Mouse (Mus musculus) embryonic facial prominence, embryonic 13.5 days (tissue): ENCODE measurements at regions not wholly inside any gene's neighbourhood (a gene's known extent, or its start where the extent isn't known, plus 50 kb on each side); places are given as distances from the start of the nearest gene placed in this dataset.

Source experiments
- ATAC-seq: fragments of 200-750 bp; cut with Nextera tagmentation; 2 replicates; pipeline ENCODE4 v1.8.0; 2017; ENCODE audit warnings: low read depth; ENCODE audit not compliant: insufficient number of reproducible peaks, insufficient read depth, low FRiP score, low TSS enrichment
- H3K27ac ChIP-seq: fragments of 300-500 bp; sonication (generic); 2 replicates; pipeline ENCODE4 v1.5.1; 2015; ENCODE audit warnings: moderate library complexity, mild to moderate bottlenecking, inconsistent platforms
- H3K27me3 ChIP-seq: fragments of 300-500 bp; sonication (generic); 2 replicates; pipeline ENCODE4 v1.6.1; 2015; ENCODE audit warnings: mild to moderate bottlenecking, inconsistent platforms
- H3K36me3 ChIP-seq: fragments of 300-500 bp; sonication (generic); 2 replicates; pipeline ENCODE4 v1.6.1; 2015; ENCODE audit warnings: mild to moderate bottlenecking, inconsistent platforms
- H3K4me1 ChIP-seq: fragments of 300-500 bp; sonication (generic); 2 replicates; pipeline ENCODE4 v1.6.1; 2015; ENCODE audit warnings: inconsistent platforms
- H3K4me2 ChIP-seq: fragments of 300-500 bp; sonication (generic); 2 replicates; pipeline ENCODE4 v1.6.1; 2015; ENCODE audit warnings: moderate library complexity, mild to moderate bottlenecking, inconsistent platforms
- H3K4me3 ChIP-seq: fragments of 300-500 bp; sonication (generic); 2 replicates; pipeline ENCODE4 v1.5.1; 2015; ENCODE audit warnings: mild to moderate bottlenecking, inconsistent platforms
- H3K9ac ChIP-seq: fragments of 300-500 bp; sonication (generic); 2 replicates; pipeline ENCODE4 v1.6.1; 2015; ENCODE audit warnings: mild to moderate bottlenecking, inconsistent platforms
- H3K9me3 ChIP-seq: fragments of 300-500 bp; sonication (generic); 2 replicates; pipeline ENCODE4 v1.6.1; 2016; ENCODE audit warnings: inconsistent platforms
- WGBS: fragments of 180-500 bp; shearing (Covaris S2); methylation state at CpG from one replicate; pipeline ENCODE4 v1.1.7; 2015; ENCODE audit warnings: mixed read lengths; 5-methylcytosine and 5-hydroxymethylcytosine counted together

DNA sequence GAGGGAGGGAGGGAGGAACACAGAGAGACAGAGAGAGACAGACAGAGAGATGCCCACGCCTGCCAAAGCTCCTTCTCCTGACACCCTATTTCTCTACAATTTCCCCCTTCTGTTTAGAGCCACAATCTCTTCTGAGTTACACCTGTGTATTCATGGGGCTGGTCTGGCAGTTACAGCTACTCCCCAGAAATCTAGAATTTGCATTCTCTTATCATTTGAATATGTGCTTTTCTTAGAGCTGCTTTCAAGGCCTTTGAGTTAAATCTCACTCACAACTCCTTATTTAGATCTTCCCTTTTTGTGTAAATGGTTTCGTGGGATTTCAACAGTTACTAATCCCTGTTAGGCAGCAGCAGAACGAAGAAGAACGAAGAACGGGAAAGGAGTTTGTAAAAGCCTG, 55.0 kb upstream of the Cdkn2b start:
- H3K9ac ChIP-seq, result no peak overlapping the region
- no peak for ATAC-seq
- H3K27ac ChIP-seq, result no peak overlapping the region
- no peaks in the 10 kb centered on the region for H3K36me3 ChIP-seq
- no peak overlapping the region for H3K4me2 ChIP-seq
- no peak overlapping the region for H3K4me3 ChIP-seq
- no peaks in the 10 kb centered on the region for H3K9me3 ChIP-seq
- WGBS, result 39% methylated on average over 5 of the region's 5 CpGs
- H3K4me1 ChIP-seq, result no peaks in the 10 kb centered on the region
- H3K27me3 ChIP-seq, result no peaks in the 10 kb centered on the region

DNA sequence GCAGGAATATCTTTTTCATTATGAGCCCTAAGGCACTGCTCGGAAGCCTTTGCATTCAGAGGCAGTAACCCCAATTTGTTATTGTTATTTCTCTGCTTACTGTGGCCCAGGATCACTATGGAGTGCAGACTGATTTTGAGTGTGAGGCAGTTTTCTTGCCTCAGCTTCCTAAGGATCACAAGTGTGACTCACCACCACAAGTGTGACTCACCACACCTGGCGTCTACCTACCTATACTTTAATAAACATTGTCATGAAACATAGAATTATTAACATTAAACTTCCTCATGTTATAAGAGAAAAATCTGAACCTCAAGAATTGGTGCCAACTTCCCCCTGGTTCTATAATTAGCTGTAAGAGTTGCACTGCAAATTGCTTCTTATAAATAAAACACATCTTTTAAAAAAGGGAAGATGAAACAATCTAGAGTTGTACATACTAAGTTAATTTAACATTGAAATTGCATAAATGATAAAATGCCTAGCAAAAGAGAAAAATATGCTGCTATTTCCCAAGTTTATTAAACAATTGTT, 52.4 kb upstream of the Cdkn2b start:
- no peak overlapping the region for H3K4me3 ChIP-seq
- no peaks in the 10 kb centered on the region for H3K4me1 ChIP-seq
- H3K36me3 ChIP-seq, result no peaks in the 10 kb centered on the region
- H3K4me2 ChIP-seq, result no peak overlapping the region
- 68% methylated on average over 2 of the region's 2 CpGs for WGBS
- no peaks in the 10 kb centered on the region for H3K27me3 ChIP-seq
- H3K9ac ChIP-seq, result no peak overlapping the region
- no peak overlapping the region for H3K27ac ChIP-seq
- ATAC-seq, result no peak
- H3K9me3 ChIP-seq, result no peaks in the 10 kb centered on the region

GRCm38 (mm10) chr4:89362650-89363049, 51.8 kb upstream of the Cdkn2b start:
- no peaks in the 10 kb centered on the region for H3K4me1 ChIP-seq
- no peaks in the 10 kb centered on the region for H3K27me3 ChIP-seq
- H3K9ac ChIP-seq, result no peak overlapping the region
- H3K27ac ChIP-seq, result no peak overlapping the region
- no peaks in the 10 kb centered on the region for H3K36me3 ChIP-seq
- ATAC-seq, result no peak
- no peak overlapping the region for H3K4me2 ChIP-seq
- WGBS, result 60% methylated on average over 3 of the region's 3 CpGs
- H3K4me3 ChIP-seq, result no peak overlapping the region
- H3K9me3 ChIP-seq, result no peaks in the 10 kb centered on the region

DNA sequence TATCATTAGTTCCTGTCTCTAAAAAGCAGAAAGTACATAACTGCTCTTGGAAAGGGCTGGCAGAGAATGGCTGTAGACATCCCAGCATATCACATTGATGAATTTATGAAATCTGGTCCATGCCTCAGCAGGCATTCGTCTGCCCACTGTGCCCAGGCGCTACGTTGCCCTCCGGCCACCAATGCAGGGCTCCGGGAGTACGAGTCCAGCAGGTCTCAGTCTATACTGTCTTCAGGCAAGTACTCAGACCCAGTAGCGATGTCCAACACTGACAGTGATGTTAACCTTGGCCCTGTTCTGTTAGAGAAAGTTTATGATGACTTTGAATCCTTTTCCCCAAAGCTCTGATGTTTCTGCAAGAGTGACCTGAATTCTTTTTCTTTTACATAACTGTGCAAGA, 50.5 kb upstream of the Cdkn2b start:
- H3K27ac ChIP-seq, result no peak overlapping the region
- ATAC-seq, result no peak
- H3K9ac ChIP-seq, result no peak overlapping the region
- no peaks in the 10 kb centered on the region for H3K9me3 ChIP-seq
- no peak overlapping the region for H3K4me2 ChIP-seq
- WGBS, result 86% methylated on average over 7 of the region's 7 CpGs
- no peaks in the 10 kb centered on the region for H3K27me3 ChIP-seq
- no peaks in the 10 kb centered on the region for H3K36me3 ChIP-seq
- H3K4me1 ChIP-seq, result no peaks in the 10 kb centered on the region
- no peak overlapping the region for H3K4me3 ChIP-seq
